Mouse (Mus musculus): Measurements from ENCODE around the gene Irgm1. TPM values are rescaled to one million over a fixed set of nuclear protein-coding genes. Genes with fewer than 3 reads are reported as not detected.
A peak's percentile ranks its signal among the peaks of the same experiment; 100 is the strongest.

Irgm1 gene
- polyA plus RNA-seq, 1 experiment, result 0.78 TPM

DNA sequence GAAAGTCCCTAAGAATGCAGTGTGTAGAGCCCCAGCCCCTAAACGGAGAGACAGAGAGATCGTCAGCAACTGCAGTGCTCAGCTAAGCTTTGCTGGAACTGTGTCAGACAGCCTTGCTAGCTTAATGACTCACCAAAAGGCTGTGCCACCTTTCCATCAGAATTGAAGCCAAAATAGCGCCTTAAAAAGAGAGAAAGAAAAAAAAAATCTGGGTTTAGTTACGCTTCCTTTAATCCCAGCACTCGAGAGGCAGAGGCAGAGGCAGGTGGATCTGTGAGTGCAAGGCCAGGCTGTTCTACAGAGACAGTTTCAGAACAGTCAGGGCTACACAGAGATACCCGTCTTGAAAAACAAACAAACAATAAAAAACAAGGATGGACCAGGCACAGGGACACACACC is 27.2 kb downstream of the Irgm1 start:
- Histone ChIP-seq H3K27me3 (ENCODE audit: control insufficient read depth, insufficient read depth, low read length) (no peaks in the 10 kb centered on the region), H3K27ac (ENCODE audit: control insufficient read depth, insufficient read depth, low read depth, low read length) (no peak overlapping the region), H3K36me3 (ENCODE audit: control insufficient read depth, insufficient read depth, low read length) (no peaks in the 10 kb centered on the region), H3K4me3 (ENCODE audit: control insufficient read depth, low read depth, low read length) (no peak overlapping the region), H3K4me1 (ENCODE audit: control insufficient read depth, insufficient read depth, low read length) (no peaks in the 10 kb centered on the region)
- TF ChIP-seq POLR2A (IDR thresholded peaks at IDR 0.05; ENCODE audit: control insufficient read depth, low read depth, low read length) (no peak), CTCF (IDR thresholded peaks at IDR 0.05; ENCODE audit: control insufficient read depth, insufficient read depth, insufficient replicate concordance, low read depth, low read length) (no peak)

GRCm38 (mm10) chr11:48843202-48843601 is 28.3 kb downstream of the Irgm1 start:
- no peak for TF ChIP-seq POLR2A (IDR thresholded peaks at IDR 0.05; ENCODE audit: control insufficient read depth, low read depth, low read length)
- no peak for TF ChIP-seq CTCF (IDR thresholded peaks at IDR 0.05; ENCODE audit: control insufficient read depth, insufficient read depth, insufficient replicate concordance, low read depth, low read length)

DNA sequence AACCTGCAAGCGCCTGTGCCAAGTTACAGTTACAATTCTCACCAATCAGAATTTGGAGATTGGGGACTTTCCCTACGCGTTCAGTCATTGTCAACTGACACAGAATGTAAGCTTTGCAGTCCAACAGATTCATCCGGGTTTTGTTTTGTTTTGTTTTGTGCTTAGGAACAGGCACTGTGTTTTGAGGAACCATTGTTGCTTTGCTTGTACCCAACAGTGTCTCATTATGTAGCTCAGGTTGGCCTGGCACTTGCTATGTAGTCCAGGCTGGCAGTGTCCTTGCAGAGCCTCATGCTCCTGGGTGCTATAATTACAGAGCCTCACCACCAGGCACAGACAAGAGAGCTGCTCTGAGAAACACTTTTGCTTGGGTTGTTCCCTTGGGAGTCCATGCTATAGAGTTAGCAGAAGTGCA is 29.1 kb downstream of the Irgm1 start:
- TF ChIP-seq POLR2A (IDR thresholded peaks at IDR 0.05; ENCODE audit: control insufficient read depth, low read depth, low read length) (no peak), CTCF (IDR thresholded peaks at IDR 0.05; ENCODE audit: control insufficient read depth, insufficient read depth, insufficient replicate concordance, low read depth, low read length) (no peak)
- Histone ChIP-seq H3K4me3 (ENCODE audit: control insufficient read depth, low read depth, low read length) (no peak overlapping the region), H3K36me3 (ENCODE audit: control insufficient read depth, insufficient read depth, low read length) (no peaks in the 10 kb centered on the region), H3K27ac (ENCODE audit: control insufficient read depth, insufficient read depth, low read depth, low read length) (no peak overlapping the region), H3K27me3 (ENCODE audit: control insufficient read depth, insufficient read depth, low read length) (no peaks in the 10 kb centered on the region), H3K4me1 (ENCODE audit: control insufficient read depth, insufficient read depth, low read length) (peaks cover 3% of the 10 kb centered on the region)

More at GRCm38 (mm10) chr11:48843202-48843601, 28.3 kb downstream of the Irgm1 start:
- Histone ChIP-seq H3K27me3 (ENCODE audit: control insufficient read depth, insufficient read depth, low read length) (no peaks in the 10 kb centered on the region), H3K4me3 (ENCODE audit: control insufficient read depth, low read depth, low read length) (no peak overlapping the region), H3K4me1 (ENCODE audit: control insufficient read depth, insufficient read depth, low read length) (no peaks in the 10 kb centered on the region), H3K36me3 (ENCODE audit: control insufficient read depth, insufficient read depth, low read length) (no peaks in the 10 kb centered on the region), H3K27ac (ENCODE audit: control insufficient read depth, insufficient read depth, low read depth, low read length) (no peak overlapping the region)

DNA sequence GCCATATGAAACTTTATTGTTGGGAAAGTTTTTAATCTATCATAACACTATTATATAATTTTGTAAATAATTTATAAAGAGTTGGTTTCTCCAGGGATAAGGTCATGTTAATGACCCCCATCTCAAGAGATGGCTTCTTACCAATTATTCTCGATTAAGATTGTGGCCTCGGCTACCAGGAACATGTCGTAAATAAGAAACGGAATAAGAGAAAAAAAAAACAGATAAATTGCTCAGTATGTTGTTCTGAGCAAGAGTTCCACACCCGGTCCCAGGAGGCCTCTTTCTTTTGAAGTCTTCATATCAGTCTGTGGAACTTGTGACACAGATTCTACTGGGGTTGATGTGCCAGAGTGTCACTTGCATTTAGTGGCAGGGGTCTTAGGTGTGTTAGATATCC is 30.3 kb downstream of the Irgm1 start:
- Histone ChIP-seq H3K36me3 (ENCODE audit: control insufficient read depth, insufficient read depth, low read length) (no peaks in the 10 kb centered on the region), H3K27ac (ENCODE audit: control insufficient read depth, insufficient read depth, low read depth, low read length) (no peak overlapping the region), H3K27me3 (ENCODE audit: control insufficient read depth, insufficient read depth, low read length) (no peaks in the 10 kb centered on the region), H3K4me1 (ENCODE audit: control insufficient read depth, insufficient read depth, low read length) (peaks cover 8% of the 10 kb centered on the region), H3K4me3 (ENCODE audit: control insufficient read depth, low read depth, low read length) (no peak overlapping the region)
- TF ChIP-seq POLR2A (IDR thresholded peaks at IDR 0.05; ENCODE audit: control insufficient read depth, low read depth, low read length) (no peak), CTCF (IDR thresholded peaks at IDR 0.05; ENCODE audit: control insufficient read depth, insufficient read depth, insufficient replicate concordance, low read depth, low read length) (no peak)

- Histone ChIP-seq H3K27me3 (ENCODE audit: control insufficient read depth, insufficient read depth, low read length) (no peaks in the 10 kb centered on the region), H3K27ac (ENCODE audit: control insufficient read depth, insufficient read depth, low read depth, low read length) (no peak overlapping the region), H3K4me1 (ENCODE audit: control insufficient read depth, insufficient read depth, low read length) (peaks cover 8% of the 10 kb centered on the region), H3K4me3 (ENCODE audit: control insufficient read depth, low read depth, low read length) (no peak overlapping the region), H3K36me3 (ENCODE audit: control insufficient read depth, insufficient read depth, low read length) (no peaks in the 10 kb centered on the region)
- TF ChIP-seq POLR2A (IDR thresholded peaks at IDR 0.05; ENCODE audit: control insufficient read depth, low read depth, low read length) (no peak), CTCF (IDR thresholded peaks at IDR 0.05; ENCODE audit: control insufficient read depth, insufficient read depth, insufficient replicate concordance, low read depth, low read length) (no peak)
Observed at GRCm38 (mm10) chr11:48840805-48841204, 30.7 kb downstream of the Irgm1 start.

GRCm38 (mm10) chr11:48838879-48839680 is 32.4 kb downstream of the Irgm1 start:
- no peaks in the 10 kb centered on the region for H3K27me3 ChIP-seq (ENCODE audit: control insufficient read depth, insufficient read depth, low read length)
- TF ChIP-seq CTCF (IDR thresholded peaks at IDR 0.05; ENCODE audit: control insufficient read depth, insufficient read depth, insufficient replicate concordance, low read depth, low read length), result no peak
- no peak for TF ChIP-seq POLR2A (IDR thresholded peaks at IDR 0.05; ENCODE audit: control insufficient read depth, low read depth, low read length)
- H3K4me1 ChIP-seq (ENCODE audit: control insufficient read depth, insufficient read depth, low read length), result peaks cover 9% of the 10 kb centered on the region
- H3K4me3 ChIP-seq (ENCODE audit: control insufficient read depth, low read depth, low read length), result no peak overlapping the region
- H3K36me3 ChIP-seq (ENCODE audit: control insufficient read depth, insufficient read depth, low read length), result no peaks in the 10 kb centered on the region
- H3K27ac ChIP-seq (ENCODE audit: control insufficient read depth, insufficient read depth, low read depth, low read length), result no peak overlapping the region

DNA sequence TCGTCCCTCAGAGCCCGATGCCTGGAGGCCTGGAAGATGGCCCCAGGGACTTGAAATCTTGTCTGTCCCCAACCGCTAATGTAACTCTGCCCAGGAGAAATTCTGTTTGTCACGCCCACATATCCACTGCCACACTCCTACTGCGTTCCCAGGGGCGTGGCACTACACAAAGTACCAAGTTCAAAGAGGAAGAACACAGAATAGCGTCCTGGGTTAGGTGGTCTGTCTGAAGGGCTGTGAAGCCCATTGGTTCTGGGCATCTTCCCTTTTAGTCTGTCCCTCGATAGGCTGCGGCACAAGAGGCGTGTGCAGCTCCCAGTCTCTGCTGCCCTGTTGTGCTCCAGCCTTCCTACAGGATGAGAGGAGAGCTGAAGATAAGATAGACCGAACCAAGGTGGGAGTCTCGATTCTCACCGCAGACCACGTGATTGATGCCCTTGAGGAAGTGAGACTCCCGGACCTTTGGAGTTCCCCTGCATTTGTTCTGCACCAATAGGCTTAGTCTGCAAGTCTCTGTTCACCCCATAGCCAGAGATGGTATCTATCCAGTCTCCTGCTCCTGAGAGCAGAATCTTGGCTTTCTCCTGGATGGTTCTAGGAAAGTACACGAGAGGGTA is 33.2 kb downstream of the Irgm1 start:
- peak overlapping the region; percentile 59 for H3K27ac ChIP-seq (ENCODE audit: control insufficient read depth, insufficient read depth, low read depth, low read length)
- peaks cover 10% of the 10 kb centered on the region for H3K4me1 ChIP-seq (ENCODE audit: control insufficient read depth, insufficient read depth, low read length)
- no peak for TF ChIP-seq CTCF (IDR thresholded peaks at IDR 0.05; ENCODE audit: control insufficient read depth, insufficient read depth, insufficient replicate concordance, low read depth, low read length)
- peak; percentile 60; the same call in 1 of the 2 replicates for TF ChIP-seq POLR2A (IDR thresholded peaks at IDR 0.05; ENCODE audit: control insufficient read depth, low read depth, low read length)
- H3K27me3 ChIP-seq (ENCODE audit: control insufficient read depth, insufficient read depth, low read length), result no peaks in the 10 kb centered on the region
- H3K36me3 ChIP-seq (ENCODE audit: control insufficient read depth, insufficient read depth, low read length), result no peaks in the 10 kb centered on the region
- peak overlapping the region; percentile 82 for H3K4me3 ChIP-seq (ENCODE audit: control insufficient read depth, low read depth, low read length)
